Mouse (Mus musculus): Measurements from ENCODE around the gene Hpse. TPM values are rescaled to one million over a fixed set of nuclear protein-coding genes. Genes with fewer than 3 reads are reported as not detected.

The Hpse gene
- polyA plus RNA-seq, 1 experiment from 2014 or later, result 17.3 TPM

DNA sequence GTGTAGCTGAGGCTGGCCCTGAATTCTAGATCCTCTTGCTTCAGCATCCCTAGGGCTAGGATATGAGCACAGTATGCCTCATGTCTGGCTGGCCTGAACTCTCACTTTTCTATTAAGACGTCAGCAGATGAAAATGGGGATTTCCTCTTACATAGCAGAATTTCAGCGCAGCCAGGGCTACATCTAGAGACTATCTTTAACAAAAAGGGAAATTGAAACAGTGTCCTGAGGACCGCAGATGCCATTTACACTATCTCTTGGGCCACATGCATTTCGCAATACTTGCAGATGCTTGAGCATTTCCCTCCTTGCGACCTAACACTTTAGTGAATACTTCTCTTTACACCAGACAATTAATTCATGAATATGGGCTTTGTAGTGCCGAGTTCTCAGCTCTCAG, 63.2 kb downstream of the Hpse start:
- Histone ChIP-seq H3K4me3 (ENCODE audit: low read depth, low read length) (no peak overlapping the region), H3K4me2 (replicated peaks; ENCODE audit: low read depth) (no peak overlapping the region), H3K36me3 (ENCODE audit: control insufficient read depth, insufficient read depth, low read length) (peaks cover 19% of the 10 kb centered on the region; the same call in 1 of the 2 replicates), H3K27ac (replicated peaks) (no peak overlapping the region), H3K4me1 (replicated peaks; ENCODE audit: control insufficient read depth, insufficient read depth) (no peaks in the 10 kb centered on the region), H3K9ac (ENCODE audit: low read length) (no peak overlapping the region), H3K27me3 (ENCODE audit: control insufficient read depth, insufficient read depth, low read length) (no peaks in the 10 kb centered on the region), H3K9me3 (ENCODE audit: control insufficient read depth, low read length) (no peaks in the 10 kb centered on the region)
- TF ChIP-seq EP300 (optimal IDR thresholded peaks at IDR 0.05) (no peak), CTCF (IDR thresholded peaks at IDR 0.05; ENCODE audit: low read depth) (no peak)
- WGBS, result 89% methylated on average over 6 of the region's 6 CpGs
- ATAC-seq (ENCODE audit: low FRiP score, low TSS enrichment), result no peak
- DNase-seq (ENCODE audit: low spot score), result no peak

DNA sequence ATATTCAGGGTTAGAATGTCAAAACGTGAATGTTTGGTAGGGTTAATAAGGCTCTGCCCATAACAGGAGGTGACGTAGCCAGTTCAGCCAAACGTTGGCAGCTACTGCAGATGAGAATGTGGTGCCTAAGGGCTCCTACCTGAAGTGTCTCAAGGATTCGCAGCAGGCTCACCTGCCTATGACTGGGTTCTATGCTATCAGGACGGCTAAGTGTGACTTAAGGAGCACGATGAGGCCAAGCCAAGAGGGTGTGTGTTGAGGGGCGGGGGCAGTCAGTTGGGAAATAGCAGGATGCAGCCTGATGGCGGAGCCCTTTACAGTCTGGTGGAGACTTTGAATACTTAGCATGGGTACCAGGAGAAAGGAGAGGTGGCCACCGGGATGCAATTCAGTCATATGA, 67.2 kb downstream of the Hpse start:
- H3K4me2 ChIP-seq (replicated peaks; ENCODE audit: low read depth), result no peak overlapping the region
- peaks cover 9% of the 10 kb centered on the region; the same call in 1 of the 2 replicates for H3K36me3 ChIP-seq (ENCODE audit: control insufficient read depth, insufficient read depth, low read length)
- H3K9me3 ChIP-seq (ENCODE audit: control insufficient read depth, low read length), result no peaks in the 10 kb centered on the region
- WGBS, result 76% methylated on average over 9 of the region's 9 CpGs
- H3K27ac ChIP-seq (replicated peaks), result no peak overlapping the region
- no peaks in the 10 kb centered on the region for H3K27me3 ChIP-seq (ENCODE audit: control insufficient read depth, insufficient read depth, low read length)
- no peak for TF ChIP-seq CTCF (IDR thresholded peaks at IDR 0.05; ENCODE audit: low read depth)
- no peak for TF ChIP-seq EP300 (optimal IDR thresholded peaks at IDR 0.05)
- no peak overlapping the region for H3K4me3 ChIP-seq (ENCODE audit: low read depth, low read length)
- no peak for DNase-seq (ENCODE audit: low spot score)
- H3K9ac ChIP-seq (ENCODE audit: low read length), result no peak overlapping the region
- no peaks in the 10 kb centered on the region for H3K4me1 ChIP-seq (replicated peaks; ENCODE audit: control insufficient read depth, insufficient read depth)
- ATAC-seq (ENCODE audit: low FRiP score, low TSS enrichment), result no peak

DNA sequence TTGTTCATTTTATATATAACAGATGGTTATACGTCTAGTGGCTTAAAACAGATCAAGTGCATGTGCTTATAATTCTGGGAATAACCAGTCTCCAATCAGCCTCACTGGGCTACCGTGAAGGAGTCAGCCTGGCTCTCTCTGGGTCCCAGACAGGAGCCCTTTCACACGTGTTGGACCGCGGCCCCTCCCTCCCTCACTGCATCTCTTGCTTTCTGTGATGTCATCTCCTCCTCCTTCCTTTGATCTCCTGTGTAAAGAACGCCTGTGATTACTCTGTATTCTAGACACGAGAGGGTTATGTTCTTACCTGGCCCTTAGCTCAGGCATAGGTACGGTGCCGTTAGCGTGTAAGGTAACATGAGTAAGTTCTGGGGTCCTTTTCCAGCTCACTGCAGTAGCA, 68.0 kb downstream of the Hpse start:
- Histone ChIP-seq H3K9me3 (ENCODE audit: control insufficient read depth, low read length) (no peaks in the 10 kb centered on the region), H3K4me2 (replicated peaks; ENCODE audit: low read depth) (no peak overlapping the region)
- WGBS, result 76% methylated on average over 10 of the region's 10 CpGs

DNA sequence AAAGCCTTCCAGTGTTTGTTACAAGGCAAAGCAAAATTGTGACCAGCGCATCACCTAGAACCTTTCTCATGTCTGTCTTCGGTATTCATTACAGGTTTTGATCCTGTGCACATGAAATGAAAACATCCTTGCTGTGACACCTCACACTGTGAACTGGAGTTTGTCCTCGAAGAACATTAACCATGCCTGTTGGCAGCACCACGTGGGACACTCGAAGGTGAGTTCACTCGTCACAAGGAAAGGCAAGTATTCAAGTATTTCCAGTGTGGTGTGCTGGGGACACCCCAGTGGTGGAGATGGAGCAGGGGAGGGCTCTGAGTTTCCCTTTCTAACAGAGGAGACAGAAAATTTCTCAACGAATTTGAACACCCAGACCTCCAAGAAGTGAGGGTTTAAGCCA, 68.5 kb downstream of the Hpse start:
- TF ChIP-seq EP300 (optimal IDR thresholded peaks at IDR 0.05) (no peak), CTCF (IDR thresholded peaks at IDR 0.05; ENCODE audit: low read depth) (no peak)
- Histone ChIP-seq H3K9ac (ENCODE audit: low read length) (no peak overlapping the region), H3K27ac (replicated peaks) (no peak overlapping the region), H3K4me1 (replicated peaks; ENCODE audit: control insufficient read depth, insufficient read depth) (no peaks in the 10 kb centered on the region), H3K36me3 (ENCODE audit: control insufficient read depth, insufficient read depth, low read length) (peaks cover 3% of the 10 kb centered on the region; the same call in 1 of the 2 replicates), H3K9me3 (ENCODE audit: control insufficient read depth, low read length) (no peaks in the 10 kb centered on the region), H3K4me2 (replicated peaks; ENCODE audit: low read depth) (no peak overlapping the region), H3K27me3 (ENCODE audit: control insufficient read depth, insufficient read depth, low read length) (no peaks in the 10 kb centered on the region), H3K4me3 (ENCODE audit: low read depth, low read length) (no peak overlapping the region)
- DNase-seq (ENCODE audit: low spot score), result no peak
- no peak for ATAC-seq (ENCODE audit: low FRiP score, low TSS enrichment)
- WGBS, result 77% methylated on average over 7 of the region's 7 CpGs

More for the DNA sequence above, 68.0 kb downstream of the Hpse start:
- H3K27ac ChIP-seq (replicated peaks), result no peak overlapping the region
- H3K9ac ChIP-seq (ENCODE audit: low read length), result no peak overlapping the region
- no peak overlapping the region for H3K4me3 ChIP-seq (ENCODE audit: low read depth, low read length)
- H3K27me3 ChIP-seq (ENCODE audit: control insufficient read depth, insufficient read depth, low read length), result no peaks in the 10 kb centered on the region
- peaks cover 3% of the 10 kb centered on the region; the same call in 1 of the 2 replicates for H3K36me3 ChIP-seq (ENCODE audit: control insufficient read depth, insufficient read depth, low read length)
- no peak for TF ChIP-seq CTCF (IDR thresholded peaks at IDR 0.05; ENCODE audit: low read depth)
- TF ChIP-seq EP300 (optimal IDR thresholded peaks at IDR 0.05), result no peak
- no peaks in the 10 kb centered on the region for H3K4me1 ChIP-seq (replicated peaks; ENCODE audit: control insufficient read depth, insufficient read depth)
- no peak for DNase-seq (ENCODE audit: low spot score)
- no peak for ATAC-seq (ENCODE audit: low FRiP score, low TSS enrichment)

DNA sequence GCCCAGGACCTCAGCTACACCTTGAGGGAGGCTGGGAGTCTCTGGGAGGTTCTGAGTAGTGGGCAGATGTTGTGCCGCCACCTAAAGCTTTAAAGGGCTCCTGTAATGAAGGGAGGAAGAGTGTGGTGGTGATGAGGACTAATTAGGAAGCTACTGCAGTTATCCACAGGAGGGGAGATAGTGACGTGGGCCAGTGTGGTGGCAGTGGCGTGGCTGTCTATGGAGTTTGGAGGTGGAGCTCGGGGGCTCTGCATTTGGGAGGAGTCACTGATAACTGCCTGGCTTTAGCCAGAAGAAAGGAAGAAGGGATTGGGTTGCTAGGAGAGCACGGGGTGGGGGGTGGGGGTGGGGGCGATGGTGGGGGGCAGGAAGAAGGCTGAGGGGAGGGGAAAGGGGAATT, 71.0 kb downstream of the Hpse start:
- peak overlapping the region; percentile 50; the same call in 1 of the 2 replicates for H3K27ac ChIP-seq (replicated peaks)
- TF ChIP-seq EP300 (optimal IDR thresholded peaks at IDR 0.05) (no peak), CTCF (IDR thresholded peaks at IDR 0.05; ENCODE audit: low read depth) (no peak)
- H3K4me3 ChIP-seq (ENCODE audit: low read depth, low read length), result no peak overlapping the region
- H3K36me3 ChIP-seq (ENCODE audit: control insufficient read depth, insufficient read depth, low read length), result no peaks in the 10 kb centered on the region
- no peaks in the 10 kb centered on the region for H3K9me3 ChIP-seq (ENCODE audit: control insufficient read depth, low read length)
- DNase-seq (ENCODE audit: low spot score), result no peak
- WGBS, result 36% methylated on average over 5 of the region's 6 CpGs
- no peaks in the 10 kb centered on the region for H3K27me3 ChIP-seq (ENCODE audit: control insufficient read depth, insufficient read depth, low read length)
- ATAC-seq (ENCODE audit: low FRiP score, low TSS enrichment), result no peak
- H3K9ac ChIP-seq (ENCODE audit: low read length), result no peak overlapping the region
- no peaks in the 10 kb centered on the region; the same call in 1 of the 2 replicates for H3K4me1 ChIP-seq (replicated peaks; ENCODE audit: control insufficient read depth, insufficient read depth)
- H3K4me2 ChIP-seq (replicated peaks; ENCODE audit: low read depth), result peak overlapping the region; percentile 25; the same call in 1 of the 2 replicates

DNA sequence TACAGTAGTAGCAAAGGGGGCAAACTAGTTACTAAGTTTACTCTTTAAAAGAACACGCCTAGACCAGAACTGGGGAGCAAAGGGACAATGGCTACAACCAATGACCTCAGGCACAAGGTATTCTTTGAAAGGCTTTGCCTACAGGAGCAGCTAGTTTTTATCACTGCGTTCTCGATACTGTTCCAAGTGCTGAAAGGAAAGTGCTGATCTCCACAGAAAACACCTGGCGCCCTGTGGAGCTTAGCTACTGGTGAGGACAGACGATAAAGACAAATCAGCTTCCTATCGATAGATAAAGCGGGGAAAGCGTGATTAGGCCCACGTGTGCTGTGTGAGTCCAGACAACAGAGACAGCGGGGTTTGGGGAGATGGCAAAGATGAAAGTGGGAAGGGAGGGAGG, 71.5 kb downstream of the Hpse start:
- no peaks in the 10 kb centered on the region for H3K27me3 ChIP-seq (ENCODE audit: control insufficient read depth, insufficient read depth, low read length)
- H3K9ac ChIP-seq (ENCODE audit: low read length), result no peak overlapping the region
- H3K9me3 ChIP-seq (ENCODE audit: control insufficient read depth, low read length), result no peaks in the 10 kb centered on the region
- H3K4me1 ChIP-seq (replicated peaks; ENCODE audit: control insufficient read depth, insufficient read depth), result no peaks in the 10 kb centered on the region; the same call in none of the 2 replicates
- H3K4me3 ChIP-seq (ENCODE audit: low read depth, low read length), result no peak overlapping the region
- H3K36me3 ChIP-seq (ENCODE audit: control insufficient read depth, insufficient read depth, low read length), result no peaks in the 10 kb centered on the region
- peak overlapping the region; percentile 50; the same call in 1 of the 2 replicates for H3K27ac ChIP-seq (replicated peaks)
- no peak for TF ChIP-seq EP300 (optimal IDR thresholded peaks at IDR 0.05)
- no peak for TF ChIP-seq CTCF (IDR thresholded peaks at IDR 0.05; ENCODE audit: low read depth)
- no peak for DNase-seq (ENCODE audit: low spot score)
- peak overlapping the region; percentile 25; the same call in 1 of the 2 replicates for H3K4me2 ChIP-seq (replicated peaks; ENCODE audit: low read depth)
- WGBS, result 36% methylated on average over 10 of the region's 10 CpGs
- ATAC-seq (ENCODE audit: low FRiP score, low TSS enrichment), result peak; percentile 69

Data from stomach, postnatal 0 days (tissue).